Mouse (Mus musculus): Measurements from ENCODE around the gene Ankrd7. TPM values are rescaled to one million over a fixed set of nuclear protein-coding genes. Genes with fewer than 3 reads are reported as not detected.
A peak's percentile ranks its signal among the peaks of the same experiment; 100 is the strongest.
"Not testable (repeated sequence)": the region's sequence is repeated elsewhere in the genome, so short reads cannot be mapped to it uniquely, and the experiment has no call there.

Gene Ankrd7
- not detected for total RNA-seq (2021)

DNA sequence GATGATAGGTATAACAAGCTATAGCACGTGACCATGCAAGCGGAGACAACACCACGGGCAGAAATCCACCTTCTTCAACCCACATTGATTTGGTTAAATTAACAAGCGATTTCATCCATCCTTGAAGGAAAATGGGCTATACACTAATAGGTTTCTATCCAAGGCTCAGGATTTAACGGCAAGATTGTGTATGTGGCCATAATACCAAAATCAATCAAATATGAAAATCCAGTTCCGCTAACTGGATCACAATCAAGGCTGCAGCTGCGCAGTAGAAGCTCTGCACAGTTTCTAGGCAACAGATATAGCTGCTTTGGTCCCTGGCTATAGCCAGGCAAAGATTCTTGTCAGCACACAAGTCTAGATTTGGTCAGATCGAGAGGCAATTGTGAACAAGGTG is at the start of gene Ankrd7:
Gene Ankrd7, plus strand, starts transcription at position 301 of the 400 bp plus-strand sequence.
- intact Hi-C loops (cut with DNase I), result no loop called here
- DNase-seq (ENCODE audit: low spot score in 2 of 2), result peak in 1 of 2 experiments; percentile 9

DNA sequence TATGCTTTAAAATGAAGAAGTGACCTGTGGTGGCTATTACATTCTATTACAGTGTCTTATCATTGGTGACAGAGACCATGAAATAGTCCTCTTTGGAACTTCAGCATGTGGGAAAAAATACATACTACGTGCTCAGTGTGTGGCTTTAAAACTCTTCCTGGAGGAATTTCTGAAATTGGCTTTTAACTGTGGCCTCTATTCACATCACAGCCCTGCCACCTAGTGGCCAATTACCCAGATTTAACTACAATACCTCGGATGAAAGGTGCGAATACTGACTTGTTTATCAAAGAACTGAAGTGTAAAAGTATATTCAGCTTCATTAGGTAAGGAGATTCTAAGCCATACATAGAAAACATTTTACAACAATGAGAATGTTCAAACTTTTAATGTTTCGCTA is 46.8 kb upstream of the Ankrd7 start:
- intact Hi-C loops (cut with DNase I), result loop anchor here (2.0 to 5.0 kb wide), 3 partner anchors 307 to 732 kb away; partner anchors contain the start of gene Cttnbp2

DNA sequence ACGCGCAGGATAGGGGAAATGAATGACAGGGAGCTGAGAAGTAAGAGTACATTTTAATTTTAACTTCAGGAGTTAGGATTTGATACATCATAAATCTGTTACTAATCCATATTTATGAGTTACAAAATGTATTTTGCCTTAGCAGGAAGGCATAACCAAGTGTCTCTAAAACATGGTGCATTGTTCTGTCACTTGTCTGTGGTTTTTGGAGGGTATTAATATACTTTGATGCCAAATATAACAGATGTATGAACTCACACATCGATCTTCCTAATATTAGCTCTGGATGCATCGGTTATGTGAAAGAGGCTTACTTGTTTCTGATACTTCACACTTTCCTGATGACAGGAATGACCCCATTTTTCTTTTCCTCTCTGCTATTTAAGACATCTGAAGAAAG is 45.9 kb upstream of the Ankrd7 start:
- intact Hi-C loops (cut with DNase I), result no loop called here
- DNase-seq (ENCODE audit: low spot score in 2 of 2), result no peak

More for the DNA sequence above, 46.8 kb upstream of the Ankrd7 start:
- peak; percentile 29 to 54 for DNase-seq (ENCODE audit: low spot score in 2 of 2)

DNA sequence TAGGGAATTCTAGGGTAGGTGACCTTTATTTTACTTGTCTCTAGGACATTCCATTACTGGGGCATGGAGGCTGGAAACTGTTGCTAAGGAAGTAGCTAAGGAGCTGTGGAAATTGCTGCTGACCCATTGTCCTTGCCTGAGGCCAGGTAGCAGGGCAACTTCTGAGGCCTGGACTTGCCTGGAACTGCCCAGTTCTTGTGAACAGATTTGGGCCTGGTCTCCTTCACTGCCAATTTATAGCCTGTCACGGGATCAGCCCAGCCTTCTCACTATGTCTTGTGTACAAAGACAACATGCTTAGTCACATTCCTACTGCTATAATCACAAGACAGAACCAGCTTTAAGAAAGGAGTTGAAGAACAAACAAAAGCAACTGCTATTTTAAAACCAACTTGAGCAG is 43.3 kb upstream of the Ankrd7 start:
- intact Hi-C loops (cut with DNase I), result no loop called here
- no peak for DNase-seq (ENCODE audit: low spot score in 2 of 2)

GRCm38 (mm10) chr6:18832958-18833357 is 33.2 kb upstream of the Ankrd7 start:
- intact Hi-C loops (cut with DNase I), result no loop called here
- no peak for DNase-seq (ENCODE audit: low spot score in 2 of 2)

- intact Hi-C loops (cut with DNase I); DNase-seq (ENCODE audit: low spot score in 2 of 2): not testable (repeated sequence)
Observed at GRCm38 (mm10) chr6:18844529-18844928, 21.6 kb upstream of the Ankrd7 start.

DNA sequence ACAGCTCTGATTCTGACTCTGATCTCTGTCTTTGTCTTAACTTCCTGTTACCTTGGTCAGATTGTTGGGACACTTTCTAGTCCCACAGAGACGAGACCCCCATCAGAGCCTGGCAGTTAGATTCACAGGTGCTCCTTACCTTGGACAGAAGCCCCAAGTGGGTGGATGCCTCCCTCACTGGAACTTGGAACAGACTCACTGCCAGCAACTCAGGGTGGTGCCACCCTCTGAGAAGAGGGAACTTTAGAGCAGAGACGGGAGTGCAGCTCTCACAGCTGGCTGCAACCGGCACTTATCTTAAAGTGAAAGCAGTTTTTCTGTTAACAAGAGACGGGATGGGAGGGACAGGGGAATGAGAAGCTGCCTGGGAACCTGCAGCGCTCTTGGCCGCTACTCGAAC is 20.5 kb upstream of the Ankrd7 start:
- DNase-seq (ENCODE audit: low spot score in 2 of 2); intact Hi-C loops (cut with DNase I): not testable (repeated sequence)

DNA sequence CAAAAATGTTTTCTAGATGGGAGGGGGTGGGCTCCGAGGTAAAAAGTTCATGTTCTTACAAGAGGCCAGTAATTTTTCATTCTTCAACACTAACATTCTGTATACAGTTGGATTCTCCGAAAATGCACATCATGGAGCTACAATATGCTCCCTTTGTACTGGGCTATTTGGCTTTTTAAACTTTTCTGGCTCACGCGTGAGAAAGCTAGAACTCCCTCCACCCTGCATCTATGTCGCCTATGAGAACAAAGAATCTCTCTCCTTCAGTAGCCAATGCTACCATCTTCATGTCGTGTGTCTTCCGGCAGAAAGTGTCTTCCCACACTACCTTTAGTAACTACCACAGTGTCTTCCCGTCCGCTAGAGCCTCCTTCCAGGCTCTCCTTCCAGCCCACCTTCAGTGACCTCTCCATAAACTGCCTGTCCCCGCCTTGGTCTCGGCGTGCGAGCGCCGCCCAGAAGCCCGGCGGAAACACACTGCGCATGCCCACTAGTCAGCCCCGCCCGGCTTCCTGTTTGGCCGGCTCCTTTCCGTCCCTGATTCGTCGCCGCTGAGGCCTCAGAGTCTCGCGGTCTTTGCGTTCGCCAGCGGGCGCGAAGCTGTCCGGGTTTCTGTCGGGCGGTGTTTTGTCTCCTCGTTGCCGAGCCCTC is 17.9 kb upstream of the Ankrd7 start, which contains the start of gene Lsm8:
Gene Lsm8, plus strand, starts transcription at position 529 of the 651 bp plus-strand sequence.
- peak; percentile 96 to 97 for DNase-seq (ENCODE audit: low spot score in 2 of 2)
- intact Hi-C loops (cut with DNase I), result no loop called here

DNA sequence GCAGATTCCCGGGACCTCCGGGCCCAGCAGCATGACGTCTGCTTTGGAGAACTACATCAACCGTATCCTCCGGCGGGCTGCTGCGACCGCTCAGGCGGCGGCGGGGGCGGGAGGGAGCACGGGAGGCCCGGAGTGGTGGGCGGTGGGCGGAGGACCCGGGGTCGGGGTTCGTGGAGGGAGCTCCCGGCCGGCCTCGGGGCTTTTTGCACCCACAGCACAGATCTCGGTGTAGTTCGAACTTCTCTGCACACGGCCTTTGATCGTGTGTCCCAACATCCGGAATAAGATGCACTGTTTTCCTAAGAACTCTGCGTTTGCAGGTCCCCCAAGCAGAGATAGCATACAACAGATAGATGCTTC is 17.4 kb upstream of the Ankrd7 start:
- DNase-seq (ENCODE audit: low spot score in 2 of 2), result no peak
- intact Hi-C loops (cut with DNase I), result no loop called here

- DNase-seq (ENCODE audit: low spot score in 2 of 2), result peak; percentile 18 to 35
- intact Hi-C loops (cut with DNase I), result no loop called here
Observed at GRCm38 (mm10) chr6:18855323-18855722, 10.8 kb upstream of the Ankrd7 start.

- DNase-seq (ENCODE audit: low spot score in 2 of 2), result no peak
- intact Hi-C loops (cut with DNase I), result no loop called here
Observed at GRCm38 (mm10) chr6:18856487-18857078, 9.5 kb upstream of the Ankrd7 start.

DNA sequence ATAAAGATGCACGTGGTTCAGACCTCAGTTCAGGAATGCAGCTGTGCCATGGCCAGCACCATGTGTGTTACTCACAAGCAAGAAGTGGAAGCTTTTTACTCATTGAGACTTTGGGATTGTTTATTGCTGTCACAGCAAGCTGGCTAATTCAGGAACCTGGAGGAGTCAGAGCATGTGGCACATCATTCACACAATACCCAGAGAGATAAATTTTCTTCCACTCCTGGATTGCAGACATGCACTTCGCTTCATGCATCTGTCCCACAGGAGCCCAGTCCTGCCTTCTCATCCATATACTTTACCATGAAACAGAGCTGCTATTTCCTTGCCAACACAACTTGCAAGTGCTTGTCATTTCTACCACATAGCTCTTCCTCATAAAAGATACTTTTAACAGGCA is 22.9 kb downstream of the Ankrd7 start:
- intact Hi-C loops (cut with DNase I), result no loop called here
- peak; percentile 11 to 18 for DNase-seq (ENCODE audit: low spot score in 2 of 2)

DNA sequence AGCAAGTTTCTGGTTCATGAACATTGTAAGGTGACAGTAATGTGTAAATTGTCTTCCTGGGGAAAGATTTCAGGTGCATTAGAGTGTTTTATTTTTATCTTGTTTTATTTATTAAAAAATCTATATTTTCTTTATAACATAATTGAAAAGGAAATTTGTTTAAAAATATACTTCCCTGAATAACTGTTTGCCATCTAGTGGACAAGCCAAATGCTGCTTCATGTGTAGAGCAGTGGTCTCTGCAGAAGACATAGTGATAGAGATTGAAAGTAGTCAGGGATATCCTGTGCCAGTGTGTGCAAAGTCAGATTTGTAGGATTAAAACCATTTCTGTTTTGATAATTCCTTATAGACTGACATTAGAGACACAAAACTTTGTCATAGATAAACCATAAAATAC is 28.0 kb downstream of the Ankrd7 start:
- DNase-seq (ENCODE audit: low spot score in 2 of 2), result no peak
- intact Hi-C loops (cut with DNase I), result no loop called here

- intact Hi-C loops (cut with DNase I), result no loop called here
- DNase-seq (ENCODE audit: low spot score in 2 of 2), result no peak
Observed at GRCm38 (mm10) chr6:18907173-18907572, 41.1 kb downstream of the Ankrd7 start.

- no peak for DNase-seq (ENCODE audit: low spot score in 2 of 2)
- intact Hi-C loops (cut with DNase I), result no loop called here
Observed at GRCm38 (mm10) chr6:18913179-18913578, 47.1 kb downstream of the Ankrd7 start.

- intact Hi-C loops (cut with DNase I), result no loop called here
- no peak for DNase-seq (ENCODE audit: low spot score in 2 of 2)
Observed at GRCm38 (mm10) chr6:18916021-18916420, 49.9 kb downstream of the Ankrd7 start.

GRCm38 (mm10) chr6:18916471-18916870 is 50.4 kb downstream of the Ankrd7 start:
- intact Hi-C loops (cut with DNase I), result no loop called here

More at GRCm38 (mm10) chr6:18916471-18916870, 50.4 kb downstream of the Ankrd7 start:
- DNase-seq (ENCODE audit: low spot score in 2 of 2), result no peak

Data from left cerebral cortex, postnatal 36 days (tissue).